Mouse (Mus musculus) myocyte (in vitro differentiated cells): ENCODE data around the gene Eddm3b. TPM values are rescaled to one million over a fixed set of nuclear protein-coding genes. Genes with fewer than 3 reads are reported as not detected.
"Not testable (repeated sequence)": the region's sequence is repeated elsewhere in the genome, so short reads cannot be mapped to it uniquely, and the experiment has no call there.

Source experiments
- H3K27me3 ChIP-seq: one replicate; pipeline ENCODE4 v1.6.1; 2011; ENCODE audit not compliant: control insufficient read depth, insufficient read depth, insufficient read length
- H3K36me3 ChIP-seq: one replicate; pipeline ENCODE4 v1.6.1; 2011; ENCODE audit not compliant: control insufficient read depth, insufficient read depth
- H3K4me2 ChIP-seq: one replicate; pipeline ENCODE4 v1.6.1; 2011; ENCODE audit warnings: low read depth, control low read depth
- H3K4me3 ChIP-seq: one replicate; pipeline ENCODE4 v1.5.1; 2011; ENCODE audit warnings: mild to moderate bottlenecking, control low read depth, moderate library complexity
- H3K79me2 ChIP-seq: one replicate; pipeline ENCODE4 v1.6.1; 2011; ENCODE audit not compliant: control insufficient read depth, insufficient read depth
- H3ac ChIP-seq: one replicate; pipeline ENCODE4 v1.6.1; 2011; ENCODE audit not compliant: control insufficient read depth, insufficient read length
- CEBPB ChIP-seq: IDR thresholded peaks from 2 replicates; pipeline ENCODE4 v1.6.1; 2011; ENCODE audit warnings: mild to moderate bottlenecking, moderate library complexity; ENCODE audit not compliant: poor library complexity, insufficient read depth, severe bottlenecking
- E2F4 ChIP-seq: IDR thresholded peaks from one replicate; pipeline ENCODE4 v1.6.1; 2011; ENCODE audit warnings: mild to moderate bottlenecking, control low read depth, moderate library complexity; ENCODE audit not compliant: insufficient read depth
- MAX ChIP-seq: IDR thresholded peaks from one replicate; pipeline ENCODE4 v1.6.1; 2011; ENCODE audit warnings: low read depth, mild to moderate bottlenecking, control low read depth
- MYOD1 ChIP-seq, 3 experiments: IDR thresholded peaks; one replicate each; pipeline ENCODE4 v1.6.1; 2011; ENCODE audit warnings: control low read depth in 2 of 3, low read depth in 2 of 3, mild to moderate bottlenecking in 2 of 3, moderate library complexity in 1 of 3; ENCODE audit not compliant: insufficient read length in 2 of 3, control insufficient read depth in 1 of 3
- MYOG ChIP-seq, 3 experiments: IDR thresholded peaks; one replicate each; pipeline ENCODE4 v1.6.1; 2011; ENCODE audit warnings: control low read depth in 2 of 3, low read depth in 2 of 3, mild to moderate bottlenecking in 2 of 3; ENCODE audit not compliant: insufficient read length in 2 of 3, control insufficient read depth in 1 of 3, insufficient read depth in 1 of 3
- POLR2A ChIP-seq: IDR thresholded peaks from one replicate; pipeline ENCODE4 v1.6.1; 2011; ENCODE audit warnings: low read depth, mild to moderate bottlenecking, control low read depth, moderate library complexity; ENCODE audit not compliant: insufficient read length
- POLR2AphosphoS2 ChIP-seq: IDR thresholded peaks from one replicate; pipeline ENCODE4 v1.6.1; 2011; ENCODE audit warnings: low read depth, control low read depth; ENCODE audit not compliant: insufficient read length
- REST ChIP-seq: IDR thresholded peaks from one replicate; pipeline ENCODE4 v1.6.1; 2011; ENCODE audit warnings: mild to moderate bottlenecking, control low read depth, moderate library complexity; ENCODE audit not compliant: insufficient read depth, insufficient read length
- SRF ChIP-seq: IDR thresholded peaks from one replicate; pipeline ENCODE4 v1.6.1; 2011; ENCODE audit warnings: low read depth; ENCODE audit not compliant: control insufficient read depth, insufficient read length
- TCF12 ChIP-seq: IDR thresholded peaks from one replicate; pipeline ENCODE4 v1.6.1; 2011; ENCODE audit warnings: mild to moderate bottlenecking, control low read depth; ENCODE audit not compliant: poor library complexity, insufficient read depth, severe bottlenecking
- TCF3 ChIP-seq: IDR thresholded peaks from one replicate; pipeline ENCODE4 v1.6.1; 2011; ENCODE audit warnings: low read depth, control low read depth; ENCODE audit not compliant: insufficient read length
- USF1 ChIP-seq: IDR thresholded peaks from one replicate; pipeline ENCODE4 v1.6.1; 2011; ENCODE audit warnings: low read depth, mild to moderate bottlenecking, control low read depth, moderate library complexity
- polyA plus RNA-seq: library from polyadenylated mRNA; unstranded; fragments of >200 nt; fragmentation: generic; extraction: Trizol; gene quantifications from one replicate; pipeline ENCODE4 v1.2.1, GENCODE M21; 2012; ENCODE audit warnings: missing spikeins

Gene Eddm3b
- polyA plus RNA-seq, 1 experiment: 0.05 TPM

GRCm38 (mm10) chr14:51094096-51094875 is 19.9 kb upstream of the Eddm3b start:
- TF ChIP-seq USF1: no peak
- no peak for TF ChIP-seq TCF3
- TF ChIP-seq POLR2AphosphoS2: no peak
- no peak for TF ChIP-seq POLR2A
- TF ChIP-seq E2F4: no peak
- TF ChIP-seq TCF12: no peak
- no peak for TF ChIP-seq CEBPB
- TF ChIP-seq MAX: no peak
- no peak for TF ChIP-seq SRF
- TF ChIP-seq REST: no peak
- no peak for TF ChIP-seq MYOG (IDR thresholded peaks at IDR 0.05; ENCODE audit: control insufficient read depth in 1 of 3, insufficient read depth in 1 of 3, insufficient read length in 2 of 3, low read depth in 2 of 3)
- TF ChIP-seq MYOD1 (IDR thresholded peaks at IDR 0.05; ENCODE audit: control insufficient read depth in 1 of 3, insufficient read length in 2 of 3, low read depth in 2 of 3): no peak
- Histone ChIP-seq H3K79me2 (no peaks in the 10 kb centered on the region), H3K36me3 (no peaks in the 10 kb centered on the region), H3K27me3 (no peaks in the 10 kb centered on the region), H3K4me2 (no peak overlapping the region), H3ac (no peak overlapping the region), H3K4me3 (no peak overlapping the region)

GRCm38 (mm10) chr14:51094921-51095320 is 19.3 kb upstream of the Eddm3b start:
- Histone ChIP-seq H3K79me2 (no peaks in the 10 kb centered on the region), H3K27me3 (no peaks in the 10 kb centered on the region), H3K4me3 (no peak overlapping the region), H3ac (no peak overlapping the region), H3K4me2 (no peak overlapping the region), H3K36me3 (no peaks in the 10 kb centered on the region)
- TF ChIP-seq USF1: no peak
- no peak for TF ChIP-seq MYOD1 (IDR thresholded peaks at IDR 0.05; ENCODE audit: control insufficient read depth in 1 of 3, insufficient read length in 2 of 3, low read depth in 2 of 3)
- TF ChIP-seq REST: no peak
- TF ChIP-seq SRF: no peak
- TF ChIP-seq POLR2A: no peak
- no peak for TF ChIP-seq MYOG (IDR thresholded peaks at IDR 0.05; ENCODE audit: control insufficient read depth in 1 of 3, insufficient read depth in 1 of 3, insufficient read length in 2 of 3, low read depth in 2 of 3)
- no peak for TF ChIP-seq CEBPB
- no peak for TF ChIP-seq E2F4
- TF ChIP-seq MAX: no peak
- TF ChIP-seq TCF3: no peak

GRCm38 (mm10) chr14:51095736-51096524 is 18.3 kb upstream of the Eddm3b start:
- Histone ChIP-seq H3K36me3 (no peaks in the 10 kb centered on the region), H3ac (no peak overlapping the region), H3K4me2 (no peak overlapping the region), H3K79me2 (no peaks in the 10 kb centered on the region), H3K4me3 (no peak overlapping the region), H3K27me3 (no peaks in the 10 kb centered on the region)
- TF ChIP-seq E2F4: no peak
- TF ChIP-seq USF1: no peak
- TF ChIP-seq CEBPB: no peak
- no peak for TF ChIP-seq MAX
- no peak for TF ChIP-seq SRF
- TF ChIP-seq MYOG (IDR thresholded peaks at IDR 0.05; ENCODE audit: control insufficient read depth in 1 of 3, insufficient read depth in 1 of 3, insufficient read length in 2 of 3, low read depth in 2 of 3): no peak
- no peak for TF ChIP-seq REST
- TF ChIP-seq MYOD1 (IDR thresholded peaks at IDR 0.05; ENCODE audit: control insufficient read depth in 1 of 3, insufficient read length in 2 of 3, low read depth in 2 of 3): no peak
- no peak for TF ChIP-seq TCF12
- TF ChIP-seq TCF3: no peak
- no peak for TF ChIP-seq POLR2AphosphoS2
- TF ChIP-seq POLR2A: no peak

DNA sequence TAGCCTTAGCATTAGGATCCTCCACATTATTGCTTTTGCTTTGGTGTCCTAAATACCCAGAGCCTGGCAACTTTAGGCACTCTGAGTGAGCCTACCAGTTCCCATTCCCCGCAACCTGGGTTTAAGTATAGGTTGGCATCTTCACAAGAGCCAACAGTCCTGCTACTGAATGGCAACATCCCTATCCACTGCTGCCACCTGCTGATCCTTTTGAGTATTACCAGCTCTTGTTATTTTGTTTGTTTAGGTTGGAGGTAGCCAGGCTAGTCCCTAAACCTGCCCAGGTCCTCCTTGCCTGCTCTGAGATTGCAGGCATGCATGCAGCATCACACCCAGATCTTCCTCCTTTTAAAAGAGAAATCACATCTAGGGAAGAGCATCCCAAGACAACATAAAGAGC is 15.9 kb upstream of the Eddm3b start:
- H3K36me3 ChIP-seq, H3K4me3 ChIP-seq, H3ac ChIP-seq, H3K4me2 ChIP-seq, H3K27me3 ChIP-seq, H3K79me2 ChIP-seq: not testable (repeated sequence)

GRCm38 (mm10) chr14:51098921-51099320 is 15.3 kb upstream of the Eddm3b start:
- Histone ChIP-seq H3K27me3 (no peaks in the 10 kb centered on the region), H3K4me2 (no peak overlapping the region)

More at GRCm38 (mm10) chr14:51098921-51099320, 15.3 kb upstream of the Eddm3b start:
- Histone ChIP-seq H3ac (no peak overlapping the region), H3K79me2 (no peaks in the 10 kb centered on the region), H3K36me3 (no peaks in the 10 kb centered on the region), H3K4me3 (no peak overlapping the region)
- no peak for TF ChIP-seq MYOD1 (IDR thresholded peaks at IDR 0.05; ENCODE audit: control insufficient read depth in 1 of 3, insufficient read length in 2 of 3, low read depth in 2 of 3)
- no peak for TF ChIP-seq CEBPB
- TF ChIP-seq POLR2A: no peak
